Mouse (Mus musculus): ENCODE data around the gene Il23r.

The Il23r gene

GRCm38 (mm10) chr6:67421761-67422160, 69.9 kb downstream of the Il23r start:
- DNase-seq, result no peak

GRCm38 (mm10) chr6:67416557-67416956, 75.1 kb downstream of the Il23r start:
- DNase-seq, result no peak

- DNase-seq, result no peak
Observed at GRCm38 (mm10) chr6:67415276-67415675, 76.4 kb downstream of the Il23r start.

- no peak for DNase-seq
Observed at GRCm38 (mm10) chr6:67413378-67413777, 78.3 kb downstream of the Il23r start.

- no peak for DNase-seq
Observed at GRCm38 (mm10) chr6:67405281-67405682, 86.4 kb downstream of the Il23r start.

- DNase-seq, result no peak
Observed at GRCm38 (mm10) chr6:67399551-67399950, 92.1 kb downstream of the Il23r start.

- DNase-seq, result no peak
Observed at GRCm38 (mm10) chr6:67375982-67376391, 115.7 kb downstream of the Il23r start, which contains the start of gene Il12rb2. TSS of gene Il12rb2 (minus strand) at chr6:67376188.

Data from cerebellum, adult 11 months (tissue).